Mouse (Mus musculus) forebrain, embryonic 16.5 days (tissue): ENCODE results near the gene Ankrd44. TPM values are rescaled to one million over a fixed set of nuclear protein-coding genes. Genes with fewer than 3 reads are reported as not detected.

Source experiments
- ATAC-seq: fragments of 200-750 bp; cut with Nextera tagmentation; 2 replicates; pipeline ENCODE4 v1.8.0; 2017; ENCODE audit warnings: mild to moderate bottlenecking, moderate library complexity
- H3K27ac ChIP-seq: fragments of 300-500 bp; sonication (generic); 2 replicates; pipeline ENCODE4 v1.5.1; 2014; ENCODE audit warnings: low read length, control low read depth
- H3K27me3 ChIP-seq: fragments of 300-500 bp; sonication (generic); replicated peaks from 2 replicates; pipeline ENCODE4 v1.6.1; 2014; ENCODE audit warnings: low read length; ENCODE audit not compliant: control insufficient read depth, insufficient read depth
- H3K36me3 ChIP-seq: fragments of 300-500 bp; sonication (generic); 2 replicates; pipeline ENCODE4 v1.6.1; 2014; ENCODE audit not compliant: control insufficient read depth, insufficient read depth
- H3K4me1 ChIP-seq: fragments of 300-500 bp; sonication (generic); replicated peaks from 2 replicates; pipeline ENCODE4 v1.6.1; 2014; ENCODE audit warnings: low read length; ENCODE audit not compliant: control insufficient read depth, insufficient read depth
- H3K4me2 ChIP-seq: fragments of 300-500 bp; sonication (generic); 2 replicates; pipeline ENCODE4 v1.6.1; 2014; ENCODE audit warnings: mild to moderate bottlenecking, low read length, control low read depth
- H3K4me3 ChIP-seq: fragments of 300-500 bp; sonication (generic); replicated peaks from 2 replicates; pipeline ENCODE4 v1.5.1; 2014; ENCODE audit warnings: mild to moderate bottlenecking, low read length, control low read depth
- H3K9ac ChIP-seq: fragments of 300-500 bp; sonication (generic); replicated peaks from 2 replicates; pipeline ENCODE4 v1.6.1; 2014; ENCODE audit warnings: low read depth, low read length, control low read depth
- H3K9me3 ChIP-seq: fragments of 300-500 bp; sonication (generic); 2 replicates; pipeline ENCODE4 v1.6.1; 2016; ENCODE audit warnings: low read length; ENCODE audit not compliant: control insufficient read depth
- WGBS: fragments of 180-500 bp; shearing (Covaris S2); extraction: QIAGEN DNeasy Blood & Tissue Kit; methylation state at CpG from one replicate; pipeline ENCODE4 v1.1.7; 2014; 5-methylcytosine and 5-hydroxymethylcytosine counted together
- polyA plus RNA-seq: library from polyadenylated mRNA; unstranded; fragments of >200 nt; fragmentation: Nextera tagmentation; extraction: Ambion mirVana; gene quantifications from 2 replicates; pipeline ENCODE4 v1.2.1, GENCODE M21; 2015

The Ankrd44 gene
- polyA plus RNA-seq, 1 experiment from 2014 or later, result 28.2 TPM

DNA sequence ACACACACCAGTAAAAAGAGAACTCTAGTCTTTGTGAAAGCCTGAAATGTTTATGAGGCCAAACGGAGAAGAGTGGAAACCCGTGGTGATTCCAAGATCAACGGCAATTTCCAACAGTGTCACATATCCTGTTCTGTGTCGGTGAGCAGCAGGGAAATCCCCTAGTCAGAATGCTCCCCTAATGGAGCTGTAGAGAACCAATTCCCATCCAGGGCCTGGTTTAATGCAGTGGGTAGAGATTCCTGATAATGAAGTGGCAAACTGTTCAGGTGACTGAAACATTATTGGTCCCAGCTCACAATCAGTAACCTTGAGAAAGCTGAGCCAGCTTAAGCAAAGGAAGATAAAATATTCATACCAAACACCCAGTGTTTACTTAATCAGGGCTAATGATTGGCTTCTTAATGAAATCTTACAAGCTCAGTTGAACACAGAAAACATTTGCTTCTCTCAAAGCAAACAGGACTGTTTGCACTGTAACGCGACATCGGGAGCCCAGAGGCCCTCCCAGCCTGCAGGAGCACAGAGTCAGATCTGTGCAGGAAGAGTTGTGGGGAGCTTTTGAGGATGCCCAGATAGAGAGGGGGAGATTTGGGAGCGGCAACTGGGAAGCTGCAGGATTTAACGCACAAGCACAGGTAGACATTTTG is 110.9 kb downstream of the Ankrd44 start:
- ATAC-seq, result no peak
- H3K9ac ChIP-seq, result no peak overlapping the region

GRCm38 (mm10) chr1:54809811-54810549 is 116.2 kb downstream of the Ankrd44 start:
- H3K9ac ChIP-seq, result no peak overlapping the region
- H3K4me1 ChIP-seq, result no peaks in the 10 kb centered on the region
- no peak overlapping the region for H3K27ac ChIP-seq
- H3K27me3 ChIP-seq, result no peaks in the 10 kb centered on the region
- no peaks in the 10 kb centered on the region for H3K36me3 ChIP-seq
- no peaks in the 10 kb centered on the region for H3K9me3 ChIP-seq
- no peak overlapping the region for H3K4me2 ChIP-seq
- 86% methylated on average over 10 of the region's 10 CpGs for WGBS
- no peak for ATAC-seq
- no peak overlapping the region for H3K4me3 ChIP-seq

More for the DNA sequence above, 110.9 kb downstream of the Ankrd44 start:
- Histone ChIP-seq H3K27me3 (no peaks in the 10 kb centered on the region), H3K4me1 (no peaks in the 10 kb centered on the region), H3K9me3 (no peaks in the 10 kb centered on the region), H3K4me3 (no peak overlapping the region), H3K4me2 (no peak overlapping the region), H3K27ac (no peak overlapping the region), H3K36me3 (no peaks in the 10 kb centered on the region)
- 72% methylated on average over 9 of the region's 9 CpGs for WGBS

DNA sequence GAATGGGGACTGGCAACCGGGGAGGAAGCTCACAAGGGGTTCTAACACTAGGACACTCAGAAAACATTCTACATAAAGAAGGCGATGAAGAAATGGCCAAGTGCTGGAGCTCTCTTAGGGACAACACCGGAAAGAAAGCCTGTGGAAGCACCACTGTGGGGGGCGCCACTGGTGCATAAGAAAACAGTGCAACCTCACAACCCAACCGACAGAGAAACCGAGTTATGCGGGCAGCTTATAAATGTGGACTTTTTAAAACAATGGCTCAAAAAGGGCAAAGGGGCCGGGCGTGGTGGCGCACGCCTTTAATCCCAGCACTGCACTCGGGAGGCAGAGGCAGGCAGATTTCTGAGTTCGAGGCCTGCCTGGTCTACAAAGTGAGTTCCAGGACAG is 117.1 kb downstream of the Ankrd44 start:
- WGBS, result 95% methylated on average over 13 of the region's 13 CpGs
- no peak for ATAC-seq
- Histone ChIP-seq H3K27ac (no peak overlapping the region), H3K9me3 (no peaks in the 10 kb centered on the region), H3K27me3 (no peaks in the 10 kb centered on the region), H3K9ac (no peak overlapping the region), H3K4me2 (no peak overlapping the region), H3K4me3 (no peak overlapping the region), H3K4me1 (no peaks in the 10 kb centered on the region), H3K36me3 (no peaks in the 10 kb centered on the region)

GRCm38 (mm10) chr1:54808401-54809097 is 117.6 kb downstream of the Ankrd44 start:
- WGBS, result 84% methylated on average over 4 of the region's 4 CpGs
- Histone ChIP-seq H3K9ac (no peak overlapping the region), H3K4me2 (no peak overlapping the region), H3K9me3 (no peaks in the 10 kb centered on the region), H3K36me3 (no peaks in the 10 kb centered on the region), H3K27me3 (no peaks in the 10 kb centered on the region), H3K4me1 (no peaks in the 10 kb centered on the region), H3K27ac (no peak overlapping the region), H3K4me3 (no peak overlapping the region)
- no peak for ATAC-seq

DNA sequence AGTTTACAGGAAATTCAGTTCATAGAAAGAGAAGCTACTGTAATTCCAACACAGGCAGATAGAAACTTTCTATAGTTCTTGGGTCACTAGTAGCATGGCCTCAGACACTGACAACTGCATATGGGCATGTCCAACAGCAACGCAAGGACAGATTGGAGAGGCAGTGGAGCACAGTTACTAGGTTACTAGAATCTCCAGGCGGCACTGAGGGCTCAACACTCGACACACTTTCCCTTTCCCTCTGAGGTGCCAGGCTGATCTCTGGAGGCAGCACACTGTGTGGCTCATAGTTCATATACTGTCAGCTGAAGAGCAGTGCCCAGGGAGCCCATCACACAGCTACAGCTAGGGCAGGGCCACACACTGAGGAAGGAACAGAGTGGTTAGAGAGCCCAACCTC is 118.4 kb downstream of the Ankrd44 start:
- no peak overlapping the region for H3K27ac ChIP-seq
- no peak overlapping the region for H3K4me2 ChIP-seq
- ATAC-seq, result no peak
- no peaks in the 10 kb centered on the region for H3K27me3 ChIP-seq
- H3K36me3 ChIP-seq, result no peaks in the 10 kb centered on the region
- H3K9me3 ChIP-seq, result no peaks in the 10 kb centered on the region
- 92% methylated on average over 3 of the region's 3 CpGs for WGBS
- no peak overlapping the region for H3K4me3 ChIP-seq
- no peaks in the 10 kb centered on the region for H3K4me1 ChIP-seq
- no peak overlapping the region for H3K9ac ChIP-seq

DNA sequence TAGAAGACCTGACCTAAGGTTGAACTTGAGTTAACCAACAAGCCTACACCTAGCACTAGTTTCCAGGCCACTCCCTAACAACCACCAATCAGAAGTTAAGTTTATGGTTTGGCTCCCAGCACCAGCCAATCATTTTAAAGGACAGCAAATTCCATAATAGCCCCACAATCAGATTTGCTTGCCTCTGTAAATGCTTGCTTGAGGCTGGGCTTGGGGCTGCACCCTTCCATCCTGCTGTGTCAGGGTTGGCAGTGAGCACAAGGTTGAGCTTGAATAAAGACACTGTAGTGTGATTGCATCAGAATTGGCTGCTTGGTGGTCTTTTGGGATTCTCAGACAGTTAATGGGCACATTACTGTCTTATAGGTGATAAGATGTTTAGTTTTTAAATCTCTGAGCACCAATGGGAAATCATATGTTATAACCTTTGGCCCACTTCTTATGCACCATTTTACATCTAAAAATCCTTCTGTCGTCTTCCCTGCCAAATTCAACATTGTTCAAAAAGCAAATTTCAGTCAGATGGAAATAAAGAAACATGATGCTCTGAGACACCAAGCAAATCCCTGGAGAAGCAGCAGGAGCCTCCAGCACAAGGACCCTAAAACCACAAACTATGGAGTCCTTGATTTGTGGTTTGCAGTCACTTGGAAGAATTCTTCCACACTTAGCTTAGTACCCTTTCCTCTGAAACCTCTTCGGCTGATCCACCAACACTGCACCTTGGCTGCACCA is 119.9 kb downstream of the Ankrd44 start:
- Histone ChIP-seq H3K27ac (no peak overlapping the region), H3K9ac (no peak overlapping the region), H3K27me3 (no peaks in the 10 kb centered on the region), H3K4me1 (no peaks in the 10 kb centered on the region), H3K36me3 (no peaks in the 10 kb centered on the region), H3K4me3 (no peak overlapping the region), H3K9me3 (no peaks in the 10 kb centered on the region), H3K4me2 (no peak overlapping the region)
- no peak for ATAC-seq
- WGBS, result 91% methylated on average over 2 of the region's 2 CpGs

DNA sequence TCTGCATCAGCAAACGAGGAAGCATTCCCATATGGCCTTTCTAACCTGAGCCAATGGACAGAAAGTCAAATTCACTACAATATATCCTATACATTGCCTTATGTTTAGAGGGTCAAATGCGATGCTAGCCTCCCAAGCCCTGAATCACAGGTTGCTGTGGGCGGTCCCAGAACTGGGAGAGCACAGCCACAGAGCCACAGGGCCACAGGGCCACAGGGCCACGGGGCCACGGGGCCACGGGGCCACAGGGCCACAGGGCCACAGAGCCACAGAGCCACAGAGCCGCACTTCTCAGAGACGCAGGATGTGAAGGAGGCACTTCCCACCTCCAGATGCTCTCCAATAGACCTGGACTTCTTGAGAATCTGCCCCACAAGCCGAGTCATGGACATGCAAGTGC is 121.8 kb downstream of the Ankrd44 start:
- no peak for ATAC-seq
- Histone ChIP-seq H3K4me1 (no peaks in the 10 kb centered on the region), H3K9me3 (no peaks in the 10 kb centered on the region), H3K27ac (no peak overlapping the region), H3K27me3 (no peaks in the 10 kb centered on the region), H3K36me3 (no peaks in the 10 kb centered on the region), H3K4me3 (no peak overlapping the region), H3K9ac (no peak overlapping the region), H3K4me2 (no peak overlapping the region)
- WGBS, result 90% methylated on average over 9 of the region's 9 CpGs

GRCm38 (mm10) chr1:54802703-54803102 is 123.5 kb downstream of the Ankrd44 start:
- H3K9ac ChIP-seq, result no peak overlapping the region
- ATAC-seq, result peak; percentile 36; the same call in 1 of the 2 replicates
- 43% methylated on average over 11 of the region's 11 CpGs for WGBS
- no peak overlapping the region for H3K4me3 ChIP-seq
- H3K4me1 ChIP-seq, result no peaks in the 10 kb centered on the region
- no peaks in the 10 kb centered on the region for H3K27me3 ChIP-seq
- no peaks in the 10 kb centered on the region for H3K9me3 ChIP-seq
- no peaks in the 10 kb centered on the region for H3K36me3 ChIP-seq
- H3K27ac ChIP-seq, result no peak overlapping the region
- H3K4me2 ChIP-seq, result no peak overlapping the region

DNA sequence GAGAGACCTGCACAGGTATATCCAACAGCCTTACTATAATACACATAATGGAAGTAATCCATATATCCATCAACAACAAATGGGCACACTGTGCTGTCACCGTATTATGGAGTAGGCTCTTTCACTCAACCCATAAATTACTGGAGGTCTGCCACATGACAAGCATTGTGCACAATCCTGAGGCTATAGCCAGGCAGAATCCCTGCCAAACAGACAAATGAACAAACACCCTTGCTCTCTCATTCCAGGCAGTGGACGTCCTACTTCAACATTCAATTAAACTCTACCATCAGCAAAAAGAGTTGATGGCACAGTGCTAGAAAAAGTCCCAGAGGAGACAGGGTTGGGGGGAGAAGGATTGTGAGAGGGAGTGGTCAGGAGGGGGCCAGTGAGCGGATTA is 124.9 kb downstream of the Ankrd44 start:
- no peak overlapping the region for H3K27ac ChIP-seq
- no peak for ATAC-seq
- H3K36me3 ChIP-seq, result no peaks in the 10 kb centered on the region
- no peak overlapping the region for H3K4me2 ChIP-seq
- no peaks in the 10 kb centered on the region for H3K4me1 ChIP-seq
- H3K27me3 ChIP-seq, result no peaks in the 10 kb centered on the region
- 43% methylated on average over 2 of the region's 3 CpGs for WGBS
- H3K9me3 ChIP-seq, result no peaks in the 10 kb centered on the region
- no peak overlapping the region for H3K4me3 ChIP-seq
- H3K9ac ChIP-seq, result no peak overlapping the region
